Mouse (Mus musculus): ENCODE results near the gene Pdzk1. TPM values are rescaled to one million over a fixed set of nuclear protein-coding genes. Genes with fewer than 3 reads are reported as not detected.

Gene Pdzk1
- 0.49 and 0.60 TPM in 2 replicates for polyA plus RNA-seq (2012; rRNA removed)

DNA sequence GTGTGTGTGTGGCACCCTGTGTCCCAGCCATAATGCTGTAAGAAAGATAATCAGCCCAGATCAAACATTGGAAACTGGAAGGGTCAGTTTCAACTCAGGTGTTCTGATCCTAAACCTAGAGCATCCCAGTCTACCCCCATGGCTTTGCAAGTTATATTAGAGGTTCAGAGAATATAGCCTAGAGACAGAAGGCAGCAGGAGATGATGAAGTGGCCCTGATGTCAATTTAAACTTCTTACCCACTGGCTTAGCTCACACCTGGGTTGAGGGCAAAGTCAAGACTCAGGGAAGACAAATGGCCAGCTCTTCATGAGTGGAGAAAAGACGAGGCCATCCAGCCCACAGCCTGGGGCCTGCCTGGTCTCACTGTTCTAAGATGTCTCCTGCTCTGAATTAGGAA, at the start of gene Pdzk1, which contains the start of gene Cd160:
Gene Pdzk1, plus strand, starts transcription at position 301 of the 400 bp plus-strand sequence.
Gene Cd160, minus strand, starts transcription at position 368 of the 400 bp plus-strand sequence.
- no peaks in the 10 kb centered on the region for H3K4me1 ChIP-seq (replicated peaks; ENCODE audit: control insufficient read depth, insufficient read depth, low read length)
- 87% methylated on average over 1 of the region's 1 CpGs for WGBS
- no peak for TF ChIP-seq CTCF (IDR thresholded peaks at IDR 0.05; ENCODE audit: borderline replicate concordance, control insufficient read depth, extremely low read depth, insufficient read depth, low read length, poor library complexity)
- no peak for TF ChIP-seq POLR2A (IDR thresholded peaks at IDR 0.05; ENCODE audit: control insufficient read depth, extremely low read depth, insufficient read depth, low read length, poor library complexity)
- H3K27ac ChIP-seq (ENCODE audit: control insufficient read depth, insufficient read depth, low read length) = no peak within 1 kb of the TSS
- no peaks in the 10 kb centered on the region for H3K27me3 ChIP-seq (ENCODE audit: control insufficient read depth, insufficient read depth, low read length)
- no peak for DNase-seq
- H3K36me3 ChIP-seq (ENCODE audit: control insufficient read depth, insufficient read depth, low read length) = no peaks in the 10 kb centered on the region
- H3K4me3 ChIP-seq (ENCODE audit: control insufficient read depth, insufficient read depth, low read length) = no peak within 1 kb of the TSS

DNA sequence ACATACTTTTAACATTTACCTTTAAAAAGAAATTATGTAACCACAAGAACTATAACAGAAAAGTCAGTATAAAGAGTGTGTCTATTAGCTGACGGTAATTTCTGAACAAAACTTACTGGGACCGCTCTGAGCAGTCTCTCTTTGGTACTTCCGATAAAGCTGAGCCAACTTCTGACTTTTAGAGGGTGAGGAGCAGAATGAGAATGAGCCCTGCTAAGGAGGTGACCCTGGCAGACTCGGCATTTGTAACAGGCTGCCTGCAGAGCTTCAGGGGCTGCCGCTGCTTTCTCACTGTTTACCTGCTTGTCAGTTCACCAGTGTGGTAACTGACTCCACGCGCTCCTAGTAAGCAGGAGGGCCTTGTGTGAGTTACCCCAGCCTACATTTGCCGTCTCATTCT, 46.8 kb upstream of the Pdzk1 start:
- H3K4me1 ChIP-seq (replicated peaks; ENCODE audit: control insufficient read depth, insufficient read depth, low read length) = no peaks in the 10 kb centered on the region
- no peak overlapping the region for H3K27ac ChIP-seq (ENCODE audit: control insufficient read depth, insufficient read depth, low read length)
- H3K36me3 ChIP-seq (ENCODE audit: control insufficient read depth, insufficient read depth, low read length) = peaks cover 17% of the 10 kb centered on the region
- TF ChIP-seq POLR2A (IDR thresholded peaks at IDR 0.05; ENCODE audit: control insufficient read depth, extremely low read depth, insufficient read depth, low read length, poor library complexity) = no peak
- no peak for TF ChIP-seq CTCF (IDR thresholded peaks at IDR 0.05; ENCODE audit: borderline replicate concordance, control insufficient read depth, extremely low read depth, insufficient read depth, low read length, poor library complexity)
- DNase-seq = no peak
- 94% methylated on average over 8 of the region's 8 CpGs for WGBS
- no peaks in the 10 kb centered on the region for H3K27me3 ChIP-seq (ENCODE audit: control insufficient read depth, insufficient read depth, low read length)
- H3K4me3 ChIP-seq (ENCODE audit: control insufficient read depth, insufficient read depth, low read length) = no peak overlapping the region

DNA sequence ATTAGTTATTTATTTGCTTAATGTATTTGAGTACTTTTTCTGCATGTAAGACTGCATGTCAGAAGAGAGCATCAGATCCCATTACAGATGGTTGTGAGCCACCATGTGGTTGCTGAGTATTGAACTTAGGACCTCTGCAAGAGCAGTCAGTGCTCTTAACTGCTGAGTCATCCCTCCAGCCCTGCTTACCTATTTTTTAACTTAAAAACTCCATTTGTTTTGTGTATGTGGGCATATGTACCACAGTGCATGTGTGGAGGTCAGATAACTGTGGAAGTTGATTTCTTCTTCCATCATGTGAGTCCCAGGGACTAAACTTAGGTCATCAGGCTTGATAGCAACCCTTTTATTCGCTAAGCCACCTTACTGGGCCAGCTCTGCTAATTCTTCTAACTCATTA, 41.3 kb upstream of the Pdzk1 start:
- no peak for DNase-seq
- H3K4me1 ChIP-seq (replicated peaks; ENCODE audit: control insufficient read depth, insufficient read depth, low read length) = no peaks in the 10 kb centered on the region
- WGBS = 97% methylated on average over 1 of the region's 1 CpGs
- H3K27me3 ChIP-seq (ENCODE audit: control insufficient read depth, insufficient read depth, low read length) = no peaks in the 10 kb centered on the region
- no peak overlapping the region for H3K4me3 ChIP-seq (ENCODE audit: control insufficient read depth, insufficient read depth, low read length)
- peaks cover 34% of the 10 kb centered on the region for H3K36me3 ChIP-seq (ENCODE audit: control insufficient read depth, insufficient read depth, low read length)
- TF ChIP-seq CTCF (IDR thresholded peaks at IDR 0.05; ENCODE audit: borderline replicate concordance, control insufficient read depth, extremely low read depth, insufficient read depth, low read length, poor library complexity) (no peak), POLR2A (IDR thresholded peaks at IDR 0.05; ENCODE audit: control insufficient read depth, extremely low read depth, insufficient read depth, low read length, poor library complexity) (no peak)
- H3K27ac ChIP-seq (ENCODE audit: control insufficient read depth, insufficient read depth, low read length) = no peak overlapping the region

DNA sequence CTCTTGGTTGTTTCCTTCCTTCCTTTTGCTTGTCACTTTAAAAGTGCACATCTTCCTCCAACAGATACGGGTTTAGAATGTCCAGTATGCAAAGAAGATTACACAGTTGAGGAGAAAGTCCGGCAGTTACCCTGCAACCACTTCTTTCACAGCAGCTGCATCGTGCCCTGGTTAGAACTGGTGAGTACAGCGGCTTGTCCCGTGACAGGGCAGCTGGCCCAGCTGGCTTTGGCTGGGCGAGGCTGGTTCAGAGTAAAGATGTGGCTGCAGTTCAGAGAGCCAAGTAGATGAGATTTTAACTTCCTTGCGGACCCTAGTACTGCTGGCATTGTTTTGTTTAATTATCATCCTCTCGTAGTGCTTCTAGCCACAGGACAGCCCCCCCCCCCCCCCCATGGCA, 40.6 kb upstream of the Pdzk1 start:
- WGBS = 88% methylated on average over 8 of the region's 8 CpGs
- no peak for DNase-seq
- Histone ChIP-seq H3K27me3 (ENCODE audit: control insufficient read depth, insufficient read depth, low read length) (no peaks in the 10 kb centered on the region), H3K4me1 (replicated peaks; ENCODE audit: control insufficient read depth, insufficient read depth, low read length) (no peaks in the 10 kb centered on the region), H3K4me3 (ENCODE audit: control insufficient read depth, insufficient read depth, low read length) (no peak overlapping the region), H3K36me3 (ENCODE audit: control insufficient read depth, insufficient read depth, low read length) (peaks cover 34% of the 10 kb centered on the region), H3K27ac (ENCODE audit: control insufficient read depth, insufficient read depth, low read length) (no peak overlapping the region)
- no peak for TF ChIP-seq CTCF (IDR thresholded peaks at IDR 0.05; ENCODE audit: borderline replicate concordance, control insufficient read depth, extremely low read depth, insufficient read depth, low read length, poor library complexity)
- TF ChIP-seq POLR2A (IDR thresholded peaks at IDR 0.05; ENCODE audit: control insufficient read depth, extremely low read depth, insufficient read depth, low read length, poor library complexity) = no peak

DNA sequence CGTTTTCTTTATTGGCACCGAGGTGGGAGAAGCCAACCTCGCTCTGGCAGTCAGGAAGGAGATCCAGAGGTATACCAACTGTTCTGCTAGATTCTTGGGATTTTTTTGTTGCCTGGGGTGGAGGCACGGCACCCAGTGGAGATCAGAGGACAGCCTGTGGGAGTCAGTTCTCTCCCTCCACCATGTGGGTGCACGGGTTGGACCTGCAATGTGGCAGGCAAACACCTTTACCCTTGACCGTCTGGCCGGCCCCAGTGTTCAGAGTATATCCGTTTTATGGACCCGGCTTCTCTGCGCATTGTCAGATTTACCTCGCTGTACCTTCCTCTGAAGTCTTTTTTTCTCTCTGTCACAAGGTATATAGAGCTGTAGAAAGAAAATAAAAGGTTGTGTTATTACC, 28.8 kb upstream of the Pdzk1 start:
- no peak for DNase-seq
- Histone ChIP-seq H3K4me3 (ENCODE audit: control insufficient read depth, insufficient read depth, low read length) (no peak overlapping the region), H3K36me3 (ENCODE audit: control insufficient read depth, insufficient read depth, low read length) (no peaks in the 10 kb centered on the region), H3K4me1 (replicated peaks; ENCODE audit: control insufficient read depth, insufficient read depth, low read length) (no peaks in the 10 kb centered on the region), H3K27ac (ENCODE audit: control insufficient read depth, insufficient read depth, low read length) (no peak overlapping the region), H3K27me3 (ENCODE audit: control insufficient read depth, insufficient read depth, low read length) (no peaks in the 10 kb centered on the region)
- TF ChIP-seq POLR2A (IDR thresholded peaks at IDR 0.05; ENCODE audit: control insufficient read depth, extremely low read depth, insufficient read depth, low read length, poor library complexity) (no peak), CTCF (IDR thresholded peaks at IDR 0.05; ENCODE audit: borderline replicate concordance, control insufficient read depth, extremely low read depth, insufficient read depth, low read length, poor library complexity) (no peak)
- WGBS = 95% methylated on average over 11 of the region's 11 CpGs

DNA sequence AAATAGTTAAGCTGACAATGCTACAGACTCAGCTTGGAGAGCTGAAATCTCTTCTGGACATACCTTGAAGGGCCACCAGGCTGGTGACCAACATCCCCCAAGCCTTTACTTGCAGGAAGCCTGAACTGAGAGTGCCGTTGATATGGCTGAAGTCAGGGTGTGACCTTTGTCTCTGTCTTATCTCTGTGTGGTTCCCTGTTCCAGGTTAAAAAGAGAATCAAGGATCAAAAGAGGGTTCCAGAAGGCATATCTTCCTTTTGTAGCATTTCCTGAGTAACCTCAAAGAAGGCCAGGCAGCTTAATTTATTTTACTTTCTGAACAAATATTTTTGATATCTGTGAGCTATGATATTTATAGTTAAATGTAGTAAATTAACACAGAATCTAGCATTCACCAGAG, 26.9 kb upstream of the Pdzk1 start:
- TF ChIP-seq CTCF (IDR thresholded peaks at IDR 0.05; ENCODE audit: borderline replicate concordance, control insufficient read depth, extremely low read depth, insufficient read depth, low read length, poor library complexity) = no peak
- TF ChIP-seq POLR2A (IDR thresholded peaks at IDR 0.05; ENCODE audit: control insufficient read depth, extremely low read depth, insufficient read depth, low read length, poor library complexity) = no peak
- WGBS = 86% methylated on average over 1 of the region's 1 CpGs
- Histone ChIP-seq H3K27me3 (ENCODE audit: control insufficient read depth, insufficient read depth, low read length) (no peaks in the 10 kb centered on the region), H3K4me3 (ENCODE audit: control insufficient read depth, insufficient read depth, low read length) (no peak overlapping the region), H3K4me1 (replicated peaks; ENCODE audit: control insufficient read depth, insufficient read depth, low read length) (no peaks in the 10 kb centered on the region), H3K36me3 (ENCODE audit: control insufficient read depth, insufficient read depth, low read length) (no peaks in the 10 kb centered on the region), H3K27ac (ENCODE audit: control insufficient read depth, insufficient read depth, low read length) (no peak overlapping the region)
- no peak for DNase-seq

DNA sequence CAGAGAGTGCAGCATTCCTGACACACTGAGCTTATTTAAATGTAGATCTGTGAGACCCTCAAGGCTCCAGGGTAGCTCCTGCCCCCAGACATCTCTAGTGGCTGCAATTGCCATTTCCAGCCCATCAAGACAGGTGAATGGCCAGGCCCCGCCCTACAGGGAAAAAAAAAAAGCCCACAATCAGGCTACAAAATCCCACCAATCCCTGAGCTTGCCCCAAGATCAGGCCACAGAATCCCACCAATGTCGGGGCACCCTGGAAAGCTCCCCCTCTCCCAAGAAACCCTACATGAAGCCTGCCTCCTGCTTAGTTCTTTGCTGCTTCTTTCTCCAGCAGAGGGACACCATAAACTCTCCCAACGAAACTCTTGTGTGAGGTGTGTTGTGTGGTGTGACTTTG, 20.9 kb upstream of the Pdzk1 start:
- no peak for DNase-seq
- WGBS = 94% methylated on average over 3 of the region's 3 CpGs
- TF ChIP-seq POLR2A (IDR thresholded peaks at IDR 0.05; ENCODE audit: control insufficient read depth, extremely low read depth, insufficient read depth, low read length, poor library complexity) (no peak), CTCF (IDR thresholded peaks at IDR 0.05; ENCODE audit: borderline replicate concordance, control insufficient read depth, extremely low read depth, insufficient read depth, low read length, poor library complexity) (no peak)
- Histone ChIP-seq H3K4me3 (ENCODE audit: control insufficient read depth, insufficient read depth, low read length) (no peak overlapping the region), H3K4me1 (replicated peaks; ENCODE audit: control insufficient read depth, insufficient read depth, low read length) (peaks cover under 1% of the 10 kb centered on the region), H3K27ac (ENCODE audit: control insufficient read depth, insufficient read depth, low read length) (no peak overlapping the region), H3K36me3 (ENCODE audit: control insufficient read depth, insufficient read depth, low read length) (no peaks in the 10 kb centered on the region), H3K27me3 (ENCODE audit: control insufficient read depth, insufficient read depth, low read length) (no peaks in the 10 kb centered on the region)

All from thymus, adult 2 months (tissue).